Mouse (Mus musculus) G1E (cell line): ENCODE measurements at regions not wholly inside any gene's neighbourhood (a gene's known extent, or its start where the extent isn't known, plus 50 kb on each side); places are given as distances from the start of the nearest gene placed in this dataset.

Experiments
- ATAC-seq: 2 replicates; pipeline ENCODE4 v1.8.0; 2016; ENCODE audit warnings: mild to moderate bottlenecking; ENCODE audit not compliant: insufficient number of reproducible peaks, poor library complexity, low FRiP score, severe bottlenecking; ENCODE audit errors: extremely low read depth
- DNase-seq: peaks from one replicate; pipeline ENCODE4 v3.0.0; 2012; ENCODE audit warnings: low spot score
- H3K27me3 ChIP-seq: 2 replicates; pipeline ENCODE4 v1.6.1; 2012; ENCODE audit warnings: mild to moderate bottlenecking, low read length, inconsistent platforms; ENCODE audit not compliant: insufficient read depth
- H3K36me3 ChIP-seq: replicated peaks from 2 replicates; pipeline ENCODE3; 2012; ENCODE audit warnings: mild to moderate bottlenecking, inconsistent platforms
- H3K4me1 ChIP-seq: 2 replicates; pipeline ENCODE4 v1.6.1; 2012; ENCODE audit warnings: low read depth, low read length, inconsistent platforms, mixed read lengths; ENCODE audit not compliant: insufficient read depth
- H3K4me3 ChIP-seq: 2 replicates; pipeline ENCODE4 v1.5.1; 2012; ENCODE audit warnings: low read depth, mild to moderate bottlenecking, inconsistent platforms, low read length, moderate library complexity, mixed read lengths
- H3K9me3 ChIP-seq: replicated peaks from 2 replicates; pipeline ENCODE4 v1.6.1; 2012; ENCODE audit warnings: inconsistent platforms
- CTCF ChIP-seq: IDR thresholded peaks from 2 replicates; pipeline ENCODE4 v1.5.1; 2012; ENCODE audit warnings: low read depth, low read length, inconsistent platforms, mixed read lengths
- GATA1 ChIP-seq: IDR thresholded peaks from 2 replicates; pipeline ENCODE4 v1.6.1; 2012; ENCODE audit warnings: borderline replicate concordance, low read length, inconsistent platforms, mixed read lengths
- GATA2 ChIP-seq: IDR thresholded peaks from 2 replicates; pipeline ENCODE4 v1.6.1; 2012; ENCODE audit warnings: low read depth, low read length, inconsistent platforms, borderline replicate concordance
- POLR2AphosphoS5 ChIP-seq: IDR thresholded peaks from 2 replicates; pipeline ENCODE4 v1.6.1; 2012; ENCODE audit warnings: low read depth, low read length, inconsistent platforms; ENCODE audit not compliant: insufficient replicate concordance
- TAL1 ChIP-seq: conservative IDR thresholded peaks from 2 replicates; pipeline ENCODE4 v1.6.1; 2012; ENCODE audit warnings: low read depth, low read length, inconsistent platforms, mixed read lengths

DNA sequence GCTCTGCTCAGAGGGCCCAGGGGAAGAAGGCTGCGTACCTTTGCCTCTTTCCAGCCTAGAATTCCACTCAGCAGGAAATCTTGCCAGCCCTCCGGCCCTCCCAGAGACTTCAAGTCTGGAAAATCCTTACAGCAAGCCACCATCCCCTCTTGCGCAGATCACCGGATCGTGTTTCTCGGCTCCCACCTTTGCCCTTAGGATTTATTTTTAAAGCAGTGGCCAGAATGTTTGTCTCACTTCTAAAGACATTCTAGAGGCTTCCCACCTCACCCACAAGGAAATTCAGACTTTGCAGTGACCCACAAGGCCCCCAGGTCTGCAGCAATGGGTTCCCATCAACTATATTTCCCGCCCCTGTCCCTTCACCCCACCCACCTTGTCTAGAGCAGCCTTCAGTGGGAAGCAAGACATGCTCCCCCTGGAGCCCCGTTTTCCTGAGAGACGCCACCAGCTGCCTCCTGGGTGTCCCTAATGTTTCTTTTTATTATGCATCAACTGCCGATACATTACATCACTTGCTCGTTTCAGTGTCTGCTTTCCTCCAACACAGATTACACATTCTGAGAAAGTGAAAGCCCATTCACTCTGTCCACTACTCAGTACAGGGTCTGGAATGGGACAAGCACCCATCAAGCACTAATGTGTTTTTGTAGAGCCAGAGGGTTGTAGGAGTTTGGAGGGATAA is 65.0 kb upstream of the Klf3 start:
- ATAC-seq: no peak
- H3K9me3 ChIP-seq: no peaks in the 10 kb centered on the region
- TF ChIP-seq CTCF: no peak
- no peak for TF ChIP-seq TAL1
- TF ChIP-seq GATA2: no peak
- TF ChIP-seq POLR2AphosphoS5: no peak
- no peak for TF ChIP-seq GATA1

GRCm38 (mm10) chr5:64738781-64739310 is 64.3 kb upstream of the Klf3 start:
- DNase-seq: no peak
- Histone ChIP-seq H3K36me3 (no peaks in the 10 kb centered on the region), H3K9me3 (no peaks in the 10 kb centered on the region), H3K27me3 (no peaks in the 10 kb centered on the region), H3K4me3 (no peak overlapping the region), H3K4me1 (peaks cover 15% of the 10 kb centered on the region; the same call in 1 of the 2 replicates)
- TF ChIP-seq TAL1: no peak
- TF ChIP-seq GATA2: no peak
- no peak for TF ChIP-seq CTCF
- no peak for TF ChIP-seq POLR2AphosphoS5
- no peak for TF ChIP-seq GATA1
- no peak for ATAC-seq

More for the DNA sequence above, 65.0 kb upstream of the Klf3 start:
- no peak for DNase-seq
- H3K4me3 ChIP-seq: no peak overlapping the region
- no peaks in the 10 kb centered on the region for H3K27me3 ChIP-seq
- H3K36me3 ChIP-seq: no peaks in the 10 kb centered on the region
- H3K4me1 ChIP-seq: peaks cover 15% of the 10 kb centered on the region; the same call in 1 of the 2 replicates

DNA sequence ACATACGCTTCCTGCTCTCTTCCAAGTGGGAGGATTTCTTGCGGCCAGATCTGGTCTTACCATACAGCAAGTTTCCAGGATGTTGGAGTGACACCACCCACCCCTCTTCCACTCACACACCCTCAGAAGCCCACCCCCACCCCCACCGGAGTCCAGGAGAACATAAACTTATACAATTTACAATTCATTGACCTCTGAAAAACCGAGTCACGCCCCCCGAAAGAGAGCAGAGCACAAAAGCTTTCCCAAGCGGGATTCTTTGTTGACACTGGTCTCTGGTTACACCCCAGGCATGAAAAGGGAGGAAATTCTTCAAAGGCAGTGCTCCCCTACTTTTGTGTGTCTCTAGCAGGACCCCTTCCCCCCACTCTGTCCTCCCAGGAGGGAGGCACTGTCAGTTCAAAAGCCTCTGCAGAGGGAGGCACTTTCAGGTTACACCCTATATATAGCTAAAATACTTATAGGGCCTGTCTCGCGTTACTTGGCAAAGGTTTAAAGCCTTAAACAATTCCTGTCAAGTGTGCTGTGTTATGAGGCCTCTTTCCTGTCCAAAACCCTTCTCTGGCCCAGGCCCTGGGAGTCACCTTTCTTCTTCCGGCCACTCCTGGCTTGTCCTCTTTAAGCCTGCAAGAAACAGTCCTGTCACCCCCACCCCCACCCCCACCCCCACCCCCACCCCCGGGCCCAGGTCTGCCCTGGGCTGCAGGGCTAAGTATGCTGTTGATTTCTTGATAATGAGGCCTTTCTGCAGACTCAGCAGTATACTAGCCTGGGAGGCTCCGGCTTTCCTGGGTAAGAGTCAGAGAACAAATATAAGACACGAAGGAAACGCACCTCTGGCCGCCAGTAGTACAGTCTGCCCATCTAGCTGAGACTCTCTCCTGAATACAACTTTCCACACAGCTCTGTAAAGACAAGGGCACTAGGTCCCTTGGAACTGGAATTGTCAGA is 63.6 kb upstream of the Klf3 start:
- no peaks in the 10 kb centered on the region for H3K27me3 ChIP-seq
- peaks cover 15% of the 10 kb centered on the region; the same call in 1 of the 2 replicates for H3K4me1 ChIP-seq
- H3K4me3 ChIP-seq: no peak overlapping the region
- H3K9me3 ChIP-seq: no peaks in the 10 kb centered on the region
- DNase-seq (peak; percentile 13), ATAC-seq (no peak)
- TF ChIP-seq GATA1: no peak
- no peak for TF ChIP-seq TAL1
- no peak for TF ChIP-seq POLR2AphosphoS5
- no peak for TF ChIP-seq CTCF
- TF ChIP-seq GATA2: no peak
- H3K36me3 ChIP-seq: no peaks in the 10 kb centered on the region

DNA sequence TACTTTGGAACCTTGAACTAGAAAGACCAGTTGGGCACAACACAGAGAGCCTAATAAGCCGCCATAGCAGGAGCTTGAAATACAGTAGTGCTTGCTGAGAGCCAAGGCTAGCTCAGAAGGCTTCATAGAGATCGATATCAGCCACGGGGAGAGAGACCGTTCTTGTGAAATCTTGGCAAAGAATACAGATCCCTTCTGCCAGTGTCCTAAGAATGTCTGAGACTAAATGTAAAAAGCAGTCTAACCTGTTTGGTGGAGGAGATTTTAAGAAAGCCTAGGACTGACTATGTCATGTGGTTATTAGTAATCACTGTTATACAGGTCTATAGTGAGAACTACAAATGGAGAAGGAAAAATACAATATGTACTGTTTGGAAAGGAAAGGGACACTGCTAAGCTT is 59.1 kb upstream of the Klf3 start:
- DNase-seq (no peak), ATAC-seq (no peak)
- no peaks in the 10 kb centered on the region for H3K36me3 ChIP-seq
- no peaks in the 10 kb centered on the region for H3K9me3 ChIP-seq
- H3K27me3 ChIP-seq: no peaks in the 10 kb centered on the region
- peaks cover 20% of the 10 kb centered on the region for H3K4me1 ChIP-seq
- TF ChIP-seq POLR2AphosphoS5 (no peak), CTCF (no peak), GATA2 (no peak), TAL1 (no peak), GATA1 (no peak)
- no peak overlapping the region for H3K4me3 ChIP-seq

GRCm38 (mm10) chr5:64744455-64744854 is 58.7 kb upstream of the Klf3 start:
- H3K4me3 ChIP-seq: no peak overlapping the region
- TF ChIP-seq GATA1 (no peak), GATA2 (no peak), CTCF (no peak)
- H3K4me1 ChIP-seq: peaks cover 20% of the 10 kb centered on the region
- ATAC-seq: no peak
- H3K27me3 ChIP-seq: no peaks in the 10 kb centered on the region
- DNase-seq: no peak
- no peaks in the 10 kb centered on the region for H3K9me3 ChIP-seq
- no peaks in the 10 kb centered on the region for H3K36me3 ChIP-seq

- Histone ChIP-seq H3K27me3 (no peaks in the 10 kb centered on the region), H3K4me3 (no peak overlapping the region), H3K4me1 (peaks cover 24% of the 10 kb centered on the region), H3K36me3 (no peaks in the 10 kb centered on the region), H3K9me3 (no peaks in the 10 kb centered on the region)
- DNase-seq: no peak
- no peak for ATAC-seq
- no peak for TF ChIP-seq GATA2
- no peak for TF ChIP-seq CTCF
Measured at GRCm38 (mm10) chr5:64747461-64747860, 55.7 kb upstream of the Klf3 start.
